Mouse (Mus musculus): ENCODE data around the gene Csrnp3. TPM values are rescaled to one million over a fixed set of nuclear protein-coding genes. Genes with fewer than 3 reads are reported as not detected.

Gene Csrnp3
- polyA plus RNA-seq, 1 experiment, result 0.02 TPM

GRCm38 (mm10) chr2:66063291-66063690 is 217.7 kb downstream of the Csrnp3 start:
- WGBS, result 84% methylated on average over 10 of the region's 10 CpGs
- DNase-seq, result no peak
- Histone ChIP-seq H3K4me3 (replicated peaks; ENCODE audit: extremely low read depth, low read depth, low read length) (no peak overlapping the region), H3K4me1 (ENCODE audit: control insufficient read depth, insufficient read depth, low read length) (no peaks in the 10 kb centered on the region)
- TF ChIP-seq POLR2A (IDR thresholded peaks at IDR 0.05; ENCODE audit: borderline replicate concordance, extremely low read depth, low read depth, low read length), result no peak
- TF ChIP-seq CTCF (IDR thresholded peaks at IDR 0.05; ENCODE audit: insufficient read depth, low read length), result no peak

GRCm38 (mm10) chr2:66069454-66069853 is 223.9 kb downstream of the Csrnp3 start:
- H3K4me3 ChIP-seq (replicated peaks; ENCODE audit: extremely low read depth, low read depth, low read length), result no peak overlapping the region
- TF ChIP-seq POLR2A (IDR thresholded peaks at IDR 0.05; ENCODE audit: borderline replicate concordance, extremely low read depth, low read depth, low read length) (no peak), CTCF (IDR thresholded peaks at IDR 0.05; ENCODE audit: insufficient read depth, low read length) (no peak)
- no peak for DNase-seq
- no peaks in the 10 kb centered on the region for H3K4me1 ChIP-seq (ENCODE audit: control insufficient read depth, insufficient read depth, low read length)
- WGBS, result 45% methylated on average over 6 of the region's 6 CpGs

DNA sequence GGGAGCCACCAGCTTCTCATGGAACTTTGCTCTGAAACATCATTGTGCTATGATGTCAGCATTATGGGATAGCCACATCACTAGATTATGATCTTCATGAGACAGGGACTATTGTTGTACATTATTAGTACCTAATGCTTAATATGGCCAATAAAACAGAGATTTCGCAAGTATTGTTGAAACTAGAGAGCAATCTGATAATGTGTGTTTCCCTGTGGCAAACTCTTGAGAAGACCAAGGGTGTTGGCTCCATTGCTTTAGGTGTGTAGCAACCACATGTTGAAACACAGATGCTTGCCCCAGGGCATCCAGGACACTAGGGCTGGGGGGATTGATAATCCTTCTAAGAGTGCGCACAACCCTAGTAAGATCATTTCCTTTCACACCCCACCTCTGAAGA is 235.2 kb downstream of the Csrnp3 start:
- Histone ChIP-seq H3K4me1 (ENCODE audit: control insufficient read depth, insufficient read depth, low read length) (no peaks in the 10 kb centered on the region), H3K4me3 (replicated peaks; ENCODE audit: extremely low read depth, low read depth, low read length) (no peak overlapping the region)
- no peak for DNase-seq
- no peak for TF ChIP-seq POLR2A (IDR thresholded peaks at IDR 0.05; ENCODE audit: borderline replicate concordance, extremely low read depth, low read depth, low read length)
- TF ChIP-seq CTCF (IDR thresholded peaks at IDR 0.05; ENCODE audit: insufficient read depth, low read length), result no peak
- 94% methylated on average over 2 of the region's 2 CpGs for WGBS

Other genes starting within 250 kb of the Csrnp3 start
- 0.23 and 0.46 TPM in 2 replicates for gene Scn2a, start 225.0 kb upstream of the Csrnp3 start, polyA plus RNA-seq (2012; rRNA removed)